Mouse (Mus musculus) cerebellum, postnatal 4 days (tissue): Measurements from ENCODE around the gene Hipk1.
A peak's percentile ranks its signal among the peaks of the same experiment; 100 is the strongest.

ENCODE experiments used
- DNase-seq, 2 experiments: peaks; one replicate each; pipeline ENCODE4 v3.0.0; 2022; ENCODE audit warnings: low spot score in 2 of 2, mixed read lengths in 1 of 2

Hipk1 gene

GRCm38 (mm10) chr3:103715762-103716693 lies 75.3 kb downstream of the Hipk1 start:
- peak in 1 of 2 experiments; percentile 21 for DNase-seq

DNA sequence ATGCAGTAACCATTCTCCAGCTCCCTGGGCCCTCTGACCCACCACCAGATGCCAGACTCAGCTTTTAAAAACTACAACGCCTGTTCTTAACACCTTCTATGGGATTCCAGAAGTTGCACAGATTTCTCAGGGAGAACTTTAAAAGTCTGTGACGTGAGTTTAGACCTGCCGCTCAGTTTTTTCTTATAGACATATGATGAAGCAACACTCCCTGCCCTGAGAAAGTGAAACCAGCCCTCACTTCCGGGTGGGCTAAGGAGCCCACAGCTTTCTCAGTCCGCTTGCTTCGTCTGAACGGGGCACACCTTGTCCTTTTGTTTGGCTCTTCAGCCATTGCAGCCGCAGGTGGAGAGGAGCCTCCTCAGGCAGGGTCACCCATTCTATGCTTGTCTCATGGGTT lies 76.4 kb downstream of the Hipk1 start:
- DNase-seq = peak in 1 of 2 experiments; percentile 14

- DNase-seq = peak; percentile 6 to 34
These were observed 77.0 kb downstream of the Hipk1 start for GRCm38 (mm10) chr3:103714236-103714875.

- DNase-seq = peak in 1 of 2 experiments; percentile 6
These were observed 79.2 kb downstream of the Hipk1 start for GRCm38 (mm10) chr3:103712196-103712595.

GRCm38 (mm10) chr3:103709470-103710040 lies 81.8 kb downstream of the Hipk1 start:
- peak in 1 of 2 experiments; percentile 5 for DNase-seq

- DNase-seq = no peak
These were observed 85.9 kb downstream of the Hipk1 start for GRCm38 (mm10) chr3:103705426-103705825.

- DNase-seq = no peak
These were observed 86.7 kb downstream of the Hipk1 start for GRCm38 (mm10) chr3:103704661-103705060.

- peak in 1 of 2 experiments; percentile 9 for DNase-seq
These were observed 94.9 kb downstream of the Hipk1 start for GRCm38 (mm10) chr3:103696388-103696925.

DNA sequence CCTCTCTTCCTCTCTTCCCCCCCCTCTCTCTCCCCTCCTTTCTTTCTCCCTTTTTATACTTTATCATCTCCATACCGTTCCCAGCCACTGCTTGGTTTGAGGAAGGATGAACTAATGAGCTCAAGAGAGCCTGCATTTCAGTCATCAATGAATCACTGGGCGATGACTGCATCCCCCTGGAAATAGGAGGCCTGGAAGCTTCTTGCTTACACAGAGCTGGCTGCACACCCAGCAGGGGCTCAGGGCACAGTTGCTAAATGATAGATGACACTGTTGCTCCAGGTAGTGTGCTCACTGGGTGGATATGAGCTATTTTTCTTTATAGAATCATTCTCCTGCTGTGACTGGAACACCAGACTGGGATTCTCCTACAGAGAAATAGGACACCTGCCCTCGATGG lies 95.8 kb downstream of the Hipk1 start:
- DNase-seq = peak in 1 of 2 experiments; percentile 3

GRCm38 (mm10) chr3:103690506-103690905 lies 100.9 kb downstream of the Hipk1 start:
- DNase-seq = no peak
